Mouse (Mus musculus): ENCODE measurements around the gene Nicn1. TPM values are rescaled to one million over a fixed set of nuclear protein-coding genes. Genes with fewer than 3 reads are reported as not detected.
"Not testable (repeated sequence)": the region's sequence is repeated elsewhere in the genome, so short reads cannot be mapped to it uniquely, and the experiment has no call there.

The Nicn1 gene
- polyA plus RNA-seq, 1 experiment from 2014 or later, result 149 TPM

DNA sequence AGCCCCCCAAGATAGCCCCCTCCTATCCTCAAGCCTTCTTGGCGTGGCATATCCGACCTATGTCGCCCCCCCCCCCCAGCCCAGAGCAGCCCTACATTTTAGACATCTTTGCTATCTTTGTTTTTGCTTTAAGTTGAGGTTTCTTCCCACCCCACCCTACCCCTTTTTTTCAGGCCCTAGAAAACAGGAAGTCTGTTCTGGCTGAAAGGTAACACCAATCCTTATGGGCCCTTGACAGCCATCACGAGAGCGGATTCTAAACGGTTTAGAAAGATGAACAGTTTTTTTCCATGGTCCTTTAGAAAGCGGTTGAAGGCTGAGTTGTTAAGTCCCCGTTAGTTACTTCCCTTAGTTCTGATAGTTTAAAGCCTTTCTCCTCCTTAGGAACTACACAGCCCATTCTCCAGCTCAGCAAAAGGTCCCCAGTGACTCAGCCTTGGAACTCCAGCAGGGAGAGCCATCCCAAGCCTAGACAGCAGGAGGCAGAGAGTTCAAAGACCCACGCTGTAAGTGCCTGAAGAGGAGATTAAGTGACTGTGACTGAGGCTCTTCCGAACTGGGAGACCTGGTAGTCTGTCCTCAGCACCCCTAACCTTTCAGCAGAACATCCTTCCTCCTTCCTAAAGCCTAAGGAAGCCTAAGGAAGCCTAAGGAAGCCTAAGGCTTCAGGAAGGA, 23.8 kb upstream of the Nicn1 start:
- no peak overlapping the region for H3K4me2 ChIP-seq
- no peak overlapping the region for H3K27ac ChIP-seq
- ATAC-seq (replicated peaks), result no peak
- no peak overlapping the region for H3K9ac ChIP-seq
- no peak overlapping the region for H3K4me3 ChIP-seq
- no peaks in the 10 kb centered on the region for H3K36me3 ChIP-seq (replicated peaks)
- H3K27me3 ChIP-seq (replicated peaks), result no peaks in the 10 kb centered on the region
- peaks cover 19% of the 10 kb centered on the region for H3K4me1 ChIP-seq
- WGBS, result 70% methylated on average over 10 of the region's 10 CpGs
- H3K9me3 ChIP-seq, result no peaks in the 10 kb centered on the region

DNA sequence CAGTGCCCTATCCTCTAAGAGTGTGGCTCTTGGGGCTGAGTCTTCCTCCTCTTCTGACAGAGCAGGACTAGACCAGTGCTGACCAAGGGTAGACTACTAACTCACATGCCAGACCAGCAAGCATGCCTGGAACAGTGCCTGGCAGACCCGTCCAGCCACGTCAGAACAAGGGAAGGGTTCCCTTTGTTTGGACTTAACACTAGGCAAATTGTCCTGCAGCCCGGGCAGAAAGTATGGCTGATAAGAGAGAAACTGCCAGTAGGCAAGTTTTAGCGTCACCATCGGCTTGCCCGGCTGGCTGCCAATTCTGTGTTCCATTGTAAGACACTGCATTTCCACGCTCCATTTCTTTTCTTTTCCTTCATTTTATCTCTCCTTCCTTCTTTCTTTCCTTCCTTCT, 22.5 kb upstream of the Nicn1 start:
- Histone ChIP-seq H3K27ac (no peak overlapping the region), H3K9ac (no peak overlapping the region), H3K9me3 (no peaks in the 10 kb centered on the region), H3K36me3 (replicated peaks) (no peaks in the 10 kb centered on the region), H3K4me2 (no peak overlapping the region), H3K4me1 (peaks cover 6% of the 10 kb centered on the region), H3K27me3 (replicated peaks) (no peaks in the 10 kb centered on the region), H3K4me3 (no peak overlapping the region)
- 79% methylated on average over 7 of the region's 7 CpGs for WGBS
- no peak for ATAC-seq (replicated peaks)

- not testable (repeated sequence) for H3K27ac ChIP-seq; H3K4me2 ChIP-seq; H3K9me3 ChIP-seq; H3K4me1 ChIP-seq; H3K4me3 ChIP-seq; ATAC-seq (replicated peaks); H3K27me3 ChIP-seq (replicated peaks); H3K9ac ChIP-seq; H3K36me3 ChIP-seq (replicated peaks)
- WGBS, result 79% methylated on average over 7 of the region's 7 CpGs
These were observed 21.5 kb upstream of the Nicn1 start for GRCm38 (mm10) chr9:108268701-108269100.

DNA sequence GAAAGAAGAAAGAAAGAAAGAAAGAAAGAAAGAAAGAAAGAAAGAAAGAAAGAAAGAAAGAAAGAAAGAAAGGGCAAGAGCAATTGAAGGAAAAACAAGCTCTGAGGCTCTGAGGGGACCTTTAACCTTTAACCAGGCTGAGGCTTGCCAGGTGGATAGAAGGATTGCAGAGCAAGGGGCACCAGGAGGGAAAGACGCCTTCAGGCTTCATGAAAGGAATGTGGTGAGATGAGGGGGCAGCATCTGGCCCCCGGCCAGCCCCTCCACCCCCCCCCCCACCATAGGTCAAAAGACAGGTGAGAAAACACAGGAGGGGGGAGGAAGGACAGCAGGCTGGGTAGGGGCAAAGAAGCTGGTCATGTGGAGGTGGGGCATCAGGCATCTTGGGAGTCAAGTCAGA, 18.3 kb upstream of the Nicn1 start:
- Histone ChIP-seq H3K9ac (no peak overlapping the region), H3K4me2 (no peak overlapping the region), H3K4me3 (no peak overlapping the region), H3K36me3 (replicated peaks) (no peaks in the 10 kb centered on the region), H3K27ac (no peak overlapping the region), H3K27me3 (replicated peaks) (no peaks in the 10 kb centered on the region), H3K4me1 (no peaks in the 10 kb centered on the region), H3K9me3 (no peaks in the 10 kb centered on the region)
- 39% methylated on average over 2 of the region's 2 CpGs for WGBS
- no peak for ATAC-seq (replicated peaks)

GRCm38 (mm10) chr9:108272691-108273090, 17.5 kb upstream of the Nicn1 start:
- H3K4me1 ChIP-seq, result no peaks in the 10 kb centered on the region
- ATAC-seq (replicated peaks), result no peak
- H3K9me3 ChIP-seq, result no peaks in the 10 kb centered on the region
- H3K4me2 ChIP-seq, result no peak overlapping the region
- no peak overlapping the region for H3K27ac ChIP-seq
- H3K36me3 ChIP-seq (replicated peaks), result no peaks in the 10 kb centered on the region
- no peak overlapping the region for H3K9ac ChIP-seq
- H3K27me3 ChIP-seq (replicated peaks), result no peaks in the 10 kb centered on the region
- WGBS, result 81% methylated on average over 5 of the region's 5 CpGs
- H3K4me3 ChIP-seq, result no peak overlapping the region

- Histone ChIP-seq H3K36me3 (replicated peaks) (no peaks in the 10 kb centered on the region), H3K9me3 (no peaks in the 10 kb centered on the region), H3K4me1 (no peaks in the 10 kb centered on the region), H3K4me2 (no peak overlapping the region), H3K9ac (no peak overlapping the region), H3K27me3 (replicated peaks) (no peaks in the 10 kb centered on the region), H3K4me3 (no peak overlapping the region), H3K27ac (no peak overlapping the region)
- 70% methylated on average over 4 of the region's 4 CpGs for WGBS
- ATAC-seq (replicated peaks), result no peak
These were observed 16.7 kb upstream of the Nicn1 start for GRCm38 (mm10) chr9:108273485-108273884.

- Histone ChIP-seq H3K4me1 (no peaks in the 10 kb centered on the region), H3K36me3 (replicated peaks) (no peaks in the 10 kb centered on the region), H3K9me3 (no peaks in the 10 kb centered on the region), H3K4me2 (no peak overlapping the region), H3K27me3 (replicated peaks) (no peaks in the 10 kb centered on the region), H3K9ac (no peak overlapping the region), H3K27ac (no peak overlapping the region), H3K4me3 (no peak overlapping the region)
- no peak for ATAC-seq (replicated peaks)
- WGBS, result 82% methylated on average over 5 of the region's 5 CpGs
These were observed 15.5 kb upstream of the Nicn1 start for GRCm38 (mm10) chr9:108274476-108275330.

DNA sequence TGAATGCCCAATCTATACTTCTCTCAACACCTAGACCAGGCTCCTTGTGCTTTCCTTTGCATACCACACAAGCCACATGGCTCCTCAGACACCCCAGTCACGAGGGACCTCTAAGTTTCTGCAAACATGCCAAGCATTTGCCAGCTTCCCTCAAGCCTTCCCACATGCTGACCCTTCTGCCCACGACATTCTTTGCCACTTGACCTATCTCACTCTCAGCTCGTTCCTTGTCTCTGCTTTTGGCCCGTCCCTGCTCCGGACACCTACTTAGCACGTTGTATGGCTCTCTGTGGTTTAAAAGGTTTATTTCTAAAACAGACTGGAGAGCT, 14.9 kb upstream of the Nicn1 start:
- no peak for ATAC-seq (replicated peaks)
- 62% methylated on average over 6 of the region's 6 CpGs for WGBS
- no peak overlapping the region for H3K4me2 ChIP-seq

DNA sequence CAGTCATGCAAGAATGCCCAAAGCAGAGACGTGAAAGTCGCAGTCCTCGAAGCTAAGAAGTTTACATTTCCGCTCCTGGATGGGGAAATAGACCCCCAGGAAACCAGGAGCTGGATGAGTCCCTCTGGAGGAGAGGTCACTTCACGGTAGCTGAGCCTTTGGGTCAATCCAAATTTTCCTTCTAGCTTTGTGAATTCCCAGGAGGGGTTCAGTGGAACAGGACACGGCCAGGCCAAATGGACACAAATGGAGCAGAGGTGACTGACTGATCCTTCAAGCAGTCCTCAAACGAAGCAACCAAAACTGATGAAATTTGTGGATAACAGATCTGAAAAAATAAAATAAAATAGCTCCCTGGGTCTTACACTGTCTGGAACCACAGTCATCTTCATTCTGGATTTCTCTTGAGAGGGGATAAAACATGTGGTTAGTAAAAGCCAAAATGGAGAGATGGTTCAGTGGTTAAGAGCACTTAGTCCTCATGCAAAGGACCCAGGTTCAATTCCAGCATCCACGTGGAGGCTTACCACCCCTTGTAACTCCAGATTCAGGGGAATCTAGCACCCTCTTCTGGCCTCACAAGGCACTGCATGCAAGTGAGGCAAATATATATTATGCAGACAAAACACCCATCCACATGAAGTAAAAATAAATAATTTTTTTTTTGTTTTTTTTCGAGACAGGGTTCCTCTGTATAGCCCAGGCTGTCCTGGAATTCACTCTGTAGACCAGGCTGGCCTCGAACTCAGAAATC, 11.4 kb upstream of the Nicn1 start:
- Histone ChIP-seq H3K27me3 (replicated peaks) (no peaks in the 10 kb centered on the region), H3K9me3 (no peaks in the 10 kb centered on the region), H3K4me1 (no peaks in the 10 kb centered on the region), H3K36me3 (replicated peaks) (no peaks in the 10 kb centered on the region), H3K4me2 (no peak overlapping the region), H3K27ac (no peak overlapping the region), H3K9ac (no peak overlapping the region), H3K4me3 (no peak overlapping the region)
- WGBS, result 63% methylated on average over 10 of the region's 10 CpGs
- ATAC-seq (replicated peaks), result no peak

More for the DNA sequence above, 14.9 kb upstream of the Nicn1 start:
- Histone ChIP-seq H3K9ac (no peak overlapping the region), H3K9me3 (no peaks in the 10 kb centered on the region), H3K36me3 (replicated peaks) (no peaks in the 10 kb centered on the region), H3K4me3 (no peak overlapping the region), H3K27ac (no peak overlapping the region), H3K27me3 (replicated peaks) (no peaks in the 10 kb centered on the region), H3K4me1 (no peaks in the 10 kb centered on the region)

- Histone ChIP-seq H3K4me2 (no peak overlapping the region), H3K4me3 (no peak overlapping the region), H3K9me3 (no peaks in the 10 kb centered on the region), H3K27ac (no peak overlapping the region), H3K4me1 (no peaks in the 10 kb centered on the region), H3K36me3 (replicated peaks) (no peaks in the 10 kb centered on the region), H3K9ac (no peak overlapping the region), H3K27me3 (replicated peaks) (no peaks in the 10 kb centered on the region)
- 51% methylated on average over 8 of the region's 8 CpGs for WGBS
- ATAC-seq (replicated peaks), result no peak
These were observed 10.0 kb upstream of the Nicn1 start for GRCm38 (mm10) chr9:108280071-108280828.

- H3K4me3 ChIP-seq, result no peak overlapping the region
- 0 out of 2 replicates have a peak, but pooled peaks cover under 1% of the 10 kb centered on the region for H3K4me1 ChIP-seq
- H3K9me3 ChIP-seq, result no peaks in the 10 kb centered on the region
- H3K27ac ChIP-seq, result no peak overlapping the region
- ATAC-seq (replicated peaks), result 0 out of 2 replicates have a peak, but pooled peaks have one; percentile 56
- H3K27me3 ChIP-seq (replicated peaks), result no peaks in the 10 kb centered on the region
- no peak overlapping the region for H3K4me2 ChIP-seq
- H3K9ac ChIP-seq, result no peak overlapping the region
- WGBS, result 12% methylated on average over 6 of the region's 6 CpGs
- H3K36me3 ChIP-seq (replicated peaks), result no peaks in the 10 kb centered on the region
These were observed 5.8 kb upstream of the Nicn1 start for GRCm38 (mm10) chr9:108284410-108284809.

Data from midbrain, embryonic 15.5 days (tissue).